Mouse (Mus musculus) spleen, adult 12 weeks (tissue): ENCODE measurements around the gene Nlgn1.

ENCODE experiments used
- DNase-seq: peaks from one replicate; pipeline ENCODE4 v3.0.0; 2022; ENCODE audit warnings: low spot score

Nlgn1 gene

GRCm38 (mm10) chr3:26050769-26051168 is 281.5 kb downstream of the Nlgn1 start:
- DNase-seq = no peak

- DNase-seq = no peak
Measured at GRCm38 (mm10) chr3:26042966-26043365, 289.3 kb downstream of the Nlgn1 start.

GRCm38 (mm10) chr3:26039696-26040095 is 292.6 kb downstream of the Nlgn1 start:
- DNase-seq = no peak

- no peak for DNase-seq
Measured at GRCm38 (mm10) chr3:26026025-26026424, 306.2 kb downstream of the Nlgn1 start.

- no peak for DNase-seq
Measured at GRCm38 (mm10) chr3:26023217-26023616, 309.0 kb downstream of the Nlgn1 start.

- no peak for DNase-seq
Measured at GRCm38 (mm10) chr3:26021632-26022184, 310.6 kb downstream of the Nlgn1 start.

- DNase-seq = no peak
Measured at GRCm38 (mm10) chr3:26011310-26012078, 320.8 kb downstream of the Nlgn1 start.

- DNase-seq = no peak
Measured at GRCm38 (mm10) chr3:26002863-26003608, 329.2 kb downstream of the Nlgn1 start.

GRCm38 (mm10) chr3:26002367-26002766 is 329.9 kb downstream of the Nlgn1 start:
- no peak for DNase-seq

GRCm38 (mm10) chr3:25967546-25967945 is 364.7 kb downstream of the Nlgn1 start:
- DNase-seq = no peak

GRCm38 (mm10) chr3:25964237-25964636 is 368.0 kb downstream of the Nlgn1 start:
- DNase-seq = no peak

GRCm38 (mm10) chr3:25963568-25963967 is 368.7 kb downstream of the Nlgn1 start:
- DNase-seq = no peak

GRCm38 (mm10) chr3:25916535-25916934 is 415.7 kb downstream of the Nlgn1 start:
- DNase-seq = no peak

GRCm38 (mm10) chr3:25914365-25915065 is 417.7 kb downstream of the Nlgn1 start:
- no peak for DNase-seq

GRCm38 (mm10) chr3:25903140-25903809 is 429.0 kb downstream of the Nlgn1 start:
- no peak for DNase-seq

- no peak for DNase-seq
Measured at GRCm38 (mm10) chr3:25897456-25897855, 434.8 kb downstream of the Nlgn1 start.

- DNase-seq = no peak
Measured at GRCm38 (mm10) chr3:25884797-25885196, 447.5 kb downstream of the Nlgn1 start.

GRCm38 (mm10) chr3:25869161-25869560 is 463.1 kb downstream of the Nlgn1 start:
- DNase-seq = no peak

GRCm38 (mm10) chr3:25858384-25858783 is 473.9 kb downstream of the Nlgn1 start:
- DNase-seq = no peak

- no peak for DNase-seq
Measured at GRCm38 (mm10) chr3:25844686-25845462, 487.4 kb downstream of the Nlgn1 start.

- no peak for DNase-seq
Measured at GRCm38 (mm10) chr3:25830237-25830636, 502.0 kb downstream of the Nlgn1 start.
